28 mouse cellular contexts compared by ENCODE assay signal in the genomic region with DNA sequence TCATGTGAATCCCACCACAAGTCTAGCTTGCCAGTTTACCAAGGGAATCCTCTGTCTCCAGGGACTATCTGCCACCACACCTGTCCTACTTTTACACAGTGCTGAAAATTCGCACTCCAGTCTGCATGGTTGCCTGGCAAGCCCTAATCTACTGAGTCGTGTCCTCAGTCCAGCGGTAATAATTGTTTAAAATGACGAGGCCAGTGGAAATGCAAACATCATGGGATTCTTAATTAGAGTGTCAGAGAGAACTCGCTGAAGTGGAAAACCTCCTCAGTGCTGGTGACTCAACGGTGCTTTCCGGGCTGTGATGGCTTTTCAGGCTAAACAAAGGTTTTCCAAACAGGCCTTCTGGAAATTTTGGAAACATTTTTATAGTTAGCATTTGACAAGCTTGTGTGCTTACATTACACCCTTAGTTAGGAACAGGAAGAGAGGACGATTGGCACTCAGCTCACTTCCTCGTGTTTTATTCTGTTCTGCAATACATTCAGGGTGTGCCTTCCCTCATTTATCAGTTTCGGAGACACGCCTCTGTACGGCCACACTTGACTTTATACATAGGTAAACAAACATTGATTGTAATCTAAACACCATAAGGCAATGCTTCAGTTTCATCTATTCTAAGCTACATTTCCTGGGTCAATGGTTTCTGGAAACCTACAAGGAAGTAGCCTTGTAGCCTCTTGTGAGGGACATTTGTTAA. TPM values are rescaled to one million over a fixed set of nuclear protein-coding genes. Genes with fewer than 3 reads are reported as not detected.
DNase-seq lines count a peak whose midpoint lies in the region; ATAC-seq lines count a peak whose summit lies in the region.
"Had no signal": no experiment of that assay in that cellular context is flagged by ENCODE, and none has a peak within 500 bp of the region (broad histone marks: within the 10 kb centered on the region; RNA-seq: fewer than 3 reads in every experiment).

No protein-coding gene starts in this region.

- no peak overlapping the region for H3K9ac ChIP-seq in intestine, embryonic 15.5 days
- no peak overlapping the region for H3K9ac ChIP-seq in stomach, embryonic 14.5 days (replicated peaks; ENCODE audit: low read depth, low read length)

- H3K4me2 ChIP-seq in intestine, embryonic 15.5 days (replicated peaks), result no peak overlapping the region
- H3K4me2 ChIP-seq in stomach, embryonic 14.5 days (replicated peaks; ENCODE audit: low read depth, low read length), result no peak overlapping the region

- no peaks in the 10 kb centered on the region for H3K36me3 ChIP-seq in intestine, embryonic 15.5 days
- no peaks in the 10 kb centered on the region for H3K36me3 ChIP-seq in stomach, embryonic 14.5 days (ENCODE audit: control insufficient read depth, insufficient read depth, low read length)
- H3K36me3 ChIP-seq in heart, embryonic 10.5 days, result no peaks in the 10 kb centered on the region
- H3K36me3 ChIP-seq: forebrain, embryonic 10.5 days; hindbrain, embryonic 10.5 days had no signal

- H3K9me3 ChIP-seq in intestine, embryonic 15.5 days, result no peaks in the 10 kb centered on the region
- no peaks in the 10 kb centered on the region for H3K9me3 ChIP-seq in stomach, embryonic 14.5 days (ENCODE audit: control insufficient read depth, low read depth, low read length)
- no peaks in the 10 kb centered on the region for H3K9me3 ChIP-seq in heart, embryonic 10.5 days
- H3K9me3 ChIP-seq: forebrain, embryonic 10.5 days; hindbrain, embryonic 10.5 days; megakaryocyte, embryonic 14.5 days had no signal

- H3K4me3 ChIP-seq in intestine, embryonic 15.5 days (replicated peaks), result no peak overlapping the region
- no peak overlapping the region for H3K4me3 ChIP-seq in stomach, embryonic 14.5 days (ENCODE audit: low read depth, low read length)
- H3K4me3 ChIP-seq in heart, embryonic 10.5 days, result no peak overlapping the region
- H3K4me3 ChIP-seq: forebrain, embryonic 10.5 days; heart, adult 2 months; hindbrain, embryonic 10.5 days; layer of hippocampus, adult 2 months; megakaryocyte, embryonic 14.5 days had no signal

- DNase-seq in 3134 (ENCODE audit: extremely low read depth, insufficient read length, low spot score), result peak; percentile 14
- DNase-seq in 3T3-L1 (ENCODE audit: low read depth, low spot score), result peak; percentile 37
- DNase-seq in heart, embryonic 10.5 days (ENCODE audit: low spot score), result no peak
- DNase-seq in heart, adult 8-10 months (ENCODE audit: low spot score), result no peak
- DNase-seq in urinary bladder, adult 18-20 months (ENCODE audit: low spot score in 2 of 2), result no peak
- DNase-seq: cerebellum, adult 8-10 months; heart, adult 2 months; kidney, postnatal 10 days; layer of hippocampus, postnatal 36 days; liver; lung, postnatal 14 days; midbrain, embryonic 14.5 days; right cerebral cortex, postnatal 4 days; thymus, adult 18-20 months had no signal

- ATAC-seq in intestine, embryonic 15.5 days, result peak; percentile 49; the same call in 1 of the 2 replicates
- 0 out of 2 replicates have a peak, but pooled peaks have one; percentile 37 for ATAC-seq in stomach, embryonic 14.5 days (ENCODE audit: insufficient number of reproducible peaks, insufficient read depth, low FRiP score, low read depth)
- ATAC-seq: CD4-positive, CD25-positive, alpha-beta regulatory T cell, adult 4 months had no signal

- H3K27me3 ChIP-seq in intestine, embryonic 15.5 days (replicated peaks), result no peaks in the 10 kb centered on the region
- H3K27me3 ChIP-seq in stomach, embryonic 14.5 days (ENCODE audit: control insufficient read depth, insufficient read depth, low read length), result no peaks in the 10 kb centered on the region
- no peaks in the 10 kb centered on the region for H3K27me3 ChIP-seq in heart, embryonic 10.5 days (ENCODE audit: insufficient read depth, poor library complexity, severe bottlenecking)
- H3K27me3 ChIP-seq: megakaryocyte, embryonic 14.5 days had no signal

- WGBS in intestine, embryonic 15.5 days, result 58% methylated on average over 12 of the region's 12 CpGs
- WGBS in stomach, embryonic 14.5 days, result 69% methylated on average over 12 of the region's 12 CpGs
- 80% methylated on average over 12 of the region's 12 CpGs for WGBS in heart, embryonic 10.5 days

- no peak overlapping the region for H3K27ac ChIP-seq in intestine, embryonic 15.5 days
- no peak overlapping the region for H3K27ac ChIP-seq in stomach, embryonic 14.5 days (ENCODE audit: low read length)
- H3K27ac ChIP-seq in heart, embryonic 10.5 days, result no peak overlapping the region
- H3K27ac ChIP-seq: forebrain, embryonic 10.5 days; heart, adult 2 months; hindbrain, embryonic 10.5 days; layer of hippocampus, adult 2 months had no signal

- H3K4me1 ChIP-seq in intestine, embryonic 15.5 days (replicated peaks), result no peaks in the 10 kb centered on the region
- no peaks in the 10 kb centered on the region for H3K4me1 ChIP-seq in stomach, embryonic 14.5 days (ENCODE audit: control insufficient read depth, insufficient read depth, low read length)
- no peaks in the 10 kb centered on the region for H3K4me1 ChIP-seq in heart, embryonic 10.5 days
- H3K4me1 ChIP-seq: forebrain, embryonic 10.5 days; hindbrain, embryonic 10.5 days; megakaryocyte, embryonic 14.5 days had no signal

RNA-seq across cellular contexts. Expression of a gene that starts 8.7 kb away (rescaled TPM):
- 54.1 and 76.2 TPM in 2 replicates for polyA plus RNA-seq in intestine, embryonic 15.5 days (2015; fragmentation: Nextera tagmentation; extraction: Ambion mirVana)
- polyA plus RNA-seq in stomach, embryonic 14.5 days (2014; fragmentation: Nextera tagmentation; extraction: Ambion mirVana), result 0.30 and 3.2 TPM in 2 replicates
- 1.0 TPM in 1 of 2 replicates, not detected in the other for polyA plus RNA-seq in heart, embryonic 10.5 days (2016; fragmentation: Nextera tagmentation; extraction: Ambion mirVana)
- not detected for total RNA-seq in heart, adult 8-10 months (2022)
- total RNA-seq: adrenal gland, adult 18-20 months; gastrocnemius, adult 8-10 months; heart, adult 2 months; layer of hippocampus, adult 2 months; layer of hippocampus, postnatal 36 days; left cerebral cortex, postnatal 36 days; MEL; neutrophil, adult 5-6 weeks had no signal
- polyA plus RNA-seq: CD4-positive, CD25-positive, alpha-beta regulatory T cell, adult 4 months; forebrain, embryonic 10.5 days; heart, adult 2 months; heart, postnatal 0 days; midbrain, embryonic 14.5 days had no signal

RNA-seq across cellular contexts. Expression of a gene that starts 33.2 kb away (rescaled TPM):
- polyA plus RNA-seq in intestine, embryonic 15.5 days (2015; fragmentation: Nextera tagmentation; extraction: Ambion mirVana), result not detected in 2 replicates
- polyA plus RNA-seq in stomach, embryonic 14.5 days (2014; fragmentation: Nextera tagmentation; extraction: Ambion mirVana), result 0.29 TPM in 1 of 2 replicates, not detected in the other
- 0.08 TPM in 1 of 2 replicates, not detected in the other for polyA plus RNA-seq in heart, embryonic 10.5 days (2016; fragmentation: Nextera tagmentation; extraction: Ambion mirVana)
- not detected for total RNA-seq in heart, adult 8-10 months (2022)
- total RNA-seq: adrenal gland, adult 18-20 months; adrenal gland, postnatal 4 days; gastrocnemius, adult 8-10 months; heart, adult 2 months; layer of hippocampus, adult 2 months; layer of hippocampus, postnatal 36 days; neutrophil, adult 5-6 weeks had no signal
- polyA plus RNA-seq: CD4-positive, CD25-positive, alpha-beta regulatory T cell, adult 4 months; heart, postnatal 0 days had no signal

RNA-seq across cellular contexts. Expression of a gene that starts 55.9 kb away (rescaled TPM):
- polyA plus RNA-seq in intestine, embryonic 15.5 days (2015; fragmentation: Nextera tagmentation; extraction: Ambion mirVana), result 14.1 and 15.8 TPM in 2 replicates
- polyA plus RNA-seq in stomach, embryonic 14.5 days (2014; fragmentation: Nextera tagmentation; extraction: Ambion mirVana), result 18.5 and 19.3 TPM in 2 replicates
- 13.8 and 14.3 TPM in 2 replicates for polyA plus RNA-seq in heart, embryonic 10.5 days (2016; fragmentation: Nextera tagmentation; extraction: Ambion mirVana)
- 10 to 100 TPM in 3 of 4 experiments, 1 to 10 TPM in 1; 8.7 to 11.1 (median 10.3) TPM for total RNA-seq in heart, adult 8-10 months (2022)

Comparison
In these comparisons a context has a peak if more than half of its experiments do, and no peak if none do; other contexts are left out.
1. DNase-seq: peak in 3134 (single experiment) and 3T3-L1 (single experiment); none in heart, embryonic 10.5 days (single experiment), heart, adult 8-10 months (single experiment) and urinary bladder, adult 18-20 months (0 of 2).
2. RNA of a gene that starts 8.7 kb away (polyA plus RNA-seq): 54.1 to 76.2 TPM in intestine, embryonic 15.5 days; 1.0 TPM in heart, embryonic 10.5 days and 0.30 to 3.2 TPM in stomach, embryonic 14.5 days; every median in the first group is over 10 times any median in the second.